In genomic region chr4:127199406-127199805, GRCm38 (mm10) we compare ENCODE assay signal across 10 mouse cellular contexts. TPM values are rescaled to one million over a fixed set of nuclear protein-coding genes. Genes with fewer than 3 reads are reported as not detected.
DNase-seq lines count a peak whose midpoint lies in the region; ATAC-seq and TF ChIP-seq lines count a peak whose summit lies in the region.
"Had no signal": no experiment of that assay in that cellular context is flagged by ENCODE, and none has a peak within 500 bp of the region (broad histone marks: within the 10 kb centered on the region; RNA-seq: fewer than 3 reads in every experiment).

No protein-coding gene starts in this region.

- ATAC-seq in liver, embryonic 12.5 days = no peak
- ATAC-seq in liver, embryonic 14.5 days (ENCODE audit: insufficient read depth) = no peak

- no peaks in the 10 kb centered on the region for H3K36me3 ChIP-seq in liver, embryonic 12.5 days
- no peaks in the 10 kb centered on the region for H3K36me3 ChIP-seq in liver, embryonic 14.5 days (replicated peaks; ENCODE audit: control insufficient read depth, insufficient read depth, low read depth)

- no peak for TF ChIP-seq EP300 in liver, embryonic 14.5 days (IDR thresholded peaks at IDR 0.05; ENCODE audit: low read depth)

- 48% methylated on average over 12 of the region's 12 CpGs for WGBS in liver, embryonic 12.5 days (ENCODE audit: insufficient replicate concordance)
- WGBS in liver, embryonic 14.5 days (ENCODE audit: insufficient replicate concordance) = 59% methylated on average over 12 of the region's 12 CpGs

- peak; percentile 71 for TF ChIP-seq CTCF in liver, embryonic 14.5 days (IDR thresholded peaks at IDR 0.05; ENCODE audit: low read depth)

- H3K4me1 ChIP-seq in liver, embryonic 12.5 days = no peaks in the 10 kb centered on the region
- H3K4me1 ChIP-seq in liver, embryonic 14.5 days (replicated peaks; ENCODE audit: control insufficient read depth in 2 of 2, insufficient read depth in 2 of 2, low read length in 1 of 2) = no peaks in the 10 kb centered on the region

- peaks cover 10% of the 10 kb centered on the region; the same call in 1 of the 2 replicates for H3K27me3 ChIP-seq in liver, embryonic 12.5 days (replicated peaks)
- H3K27me3 ChIP-seq in liver, embryonic 14.5 days (ENCODE audit: control insufficient read depth, insufficient read depth, low read length) = no peaks in the 10 kb centered on the region

- peak; percentile 53 for DNase-seq in cerebellum, adult 11-12 months
- no peak for DNase-seq in cerebellum, adult 9-10 months
- peak; percentile 11 for DNase-seq in liver
- peak; percentile 48 to 49 for DNase-seq in B cell, adult 2 months
- no peak for DNase-seq in liver, embryonic 14.5 days (ENCODE audit: low read depth in 3 of 3, low spot score in 3 of 3)
- no peak for DNase-seq in ovary, postnatal 36 days (ENCODE audit: low spot score)
- DNase-seq in gastrocnemius, adult 8-10 months (ENCODE audit: low spot score in 2 of 2) = no peak
- DNase-seq: adrenal gland, adult 2 months had no signal

- H3K4me2 ChIP-seq in liver, embryonic 12.5 days = no peak overlapping the region
- H3K4me2 ChIP-seq in liver, embryonic 14.5 days (ENCODE audit: low read depth) = no peak overlapping the region

- no peak overlapping the region for H3K9ac ChIP-seq in liver, embryonic 12.5 days
- H3K9ac ChIP-seq in liver, embryonic 14.5 days (replicated peaks) = no peak overlapping the region

- H3K27ac ChIP-seq in liver, embryonic 12.5 days = no peak overlapping the region
- no peak overlapping the region for H3K27ac ChIP-seq in liver, embryonic 14.5 days

- H3K4me3 ChIP-seq in liver, embryonic 12.5 days = no peak overlapping the region
- no peak overlapping the region for H3K4me3 ChIP-seq in liver, embryonic 14.5 days (ENCODE audit: insufficient read depth in 1 of 2, low read depth in 2 of 2, low read length in 2 of 2)

- H3K9me3 ChIP-seq in liver, embryonic 12.5 days (replicated peaks) = no peaks in the 10 kb centered on the region
- no peaks in the 10 kb centered on the region for H3K9me3 ChIP-seq in liver, embryonic 14.5 days (ENCODE audit: control insufficient read depth, low read length)

RNA-seq across cellular contexts. Expression of gene Dlgap3, which starts 30.4 kb away (rescaled TPM):
- 0.33 and 0.55 TPM in 2 replicates for polyA plus RNA-seq in liver, embryonic 12.5 days (2016; fragmentation: Nextera tagmentation; extraction: Ambion mirVana)
- polyA plus RNA-seq in liver, embryonic 14.5 days (2012; rRNA removed) = 0.28 and 0.32 TPM in 2 replicates
- polyA plus RNA-seq in liver, embryonic 14.5 days (2014; fragmentation: Nextera tagmentation; extraction: Ambion mirVana) = 0.23 and 0.24 TPM in 2 replicates
- total RNA-seq in gastrocnemius, adult 8-10 months (2022) = under 1 TPM in 3 of 4 experiments, not detected in 1; 0.11 to 0.15 (median 0.13) TPM
- polyA plus RNA-seq: C2C12 had no signal

RNA-seq across cellular contexts. Expression of gene Smim12, which starts 44.2 kb away (rescaled TPM):
- 33.9 and 35.3 TPM in 2 replicates for polyA plus RNA-seq in liver, embryonic 12.5 days (2016; fragmentation: Nextera tagmentation; extraction: Ambion mirVana)
- polyA plus RNA-seq in liver, embryonic 14.5 days (2012; rRNA removed) = 11.9 and 14.5 TPM in 2 replicates
- polyA plus RNA-seq in liver, embryonic 14.5 days (2014; fragmentation: Nextera tagmentation; extraction: Ambion mirVana) = 25.7 and 27.5 TPM in 2 replicates
- total RNA-seq in gastrocnemius, adult 8-10 months (2022) = 10 to 100 TPM; 35.4 to 41.1 (median 39.3) TPM

Comparison
In these comparisons a context has a peak if more than half of its experiments do, and no peak if none do; other contexts are left out.
1. DNase-seq: peak in cerebellum, adult 11-12 months (single experiment), liver (single experiment) and B cell, adult 2 months (2 of 2); none in cerebellum, adult 9-10 months (single experiment), liver, embryonic 14.5 days (0 of 3), ovary, postnatal 36 days (single experiment) and gastrocnemius, adult 8-10 months (0 of 2).